Mouse (Mus musculus) MEL (cell line): ENCODE measurements around the gene Ppm1m.

Experiments used
- CTCF ChIP-seq, 3 experiments: IDR thresholded peaks in 2 of 3; conservative IDR thresholded peaks in 1 of 3; 2 replicates each; pipeline ENCODE4 v1.5.1; 2011 to 2012; ENCODE audit warnings: low read length in 3 of 3, low read depth in 2 of 3, mild to moderate bottlenecking in 2 of 3, improper control_type of control experiment in 1 of 3, inconsistent platforms in 1 of 3, mixed read lengths in 1 of 3, moderate library complexity in 1 of 3; ENCODE audit not compliant: control insufficient read depth in 1 of 3, insufficient read depth in 1 of 3, poor library complexity in 1 of 3, severe bottlenecking in 1 of 3
- E2F4 ChIP-seq: IDR thresholded peaks from 2 replicates; pipeline ENCODE4 v1.6.1; 2011; ENCODE audit warnings: low read depth, low read length, improper control_type of control experiment, borderline replicate concordance
- ELF1 ChIP-seq: IDR thresholded peaks from 2 replicates; pipeline ENCODE4 v1.6.1; 2014; ENCODE audit warnings: low read depth, mild to moderate bottlenecking, inconsistent platforms, low read length, improper control_type of control experiment, moderate library complexity
- EP300 ChIP-seq, 2 experiments: IDR thresholded peaks; 2 replicates each; pipeline ENCODE4 v1.6.1; 2011; ENCODE audit warnings: improper control_type of control experiment in 2 of 2, low read length in 2 of 2, low read depth in 1 of 2, mild to moderate bottlenecking in 1 of 2
- MAX ChIP-seq: IDR thresholded peaks from 2 replicates; pipeline ENCODE4 v1.6.1; 2011; ENCODE audit warnings: low read length, improper control_type of control experiment
- NELFE ChIP-seq: IDR thresholded peaks from 2 replicates; pipeline ENCODE4 v1.6.1; 2011; ENCODE audit warnings: low read depth, low read length, improper control_type of control experiment
- POLR2A ChIP-seq, 2 experiments: IDR thresholded peaks; 2 replicates each; pipeline ENCODE4 v1.6.1; 2011 to 2012; ENCODE audit warnings: low read length in 2 of 2, mild to moderate bottlenecking in 2 of 2, control low read depth in 1 of 2, improper control_type of control experiment in 1 of 2, low read depth in 1 of 2, moderate library complexity in 1 of 2; ENCODE audit not compliant: control insufficient read depth in 1 of 2, insufficient read depth in 1 of 2, poor library complexity in 1 of 2
- POLR2AphosphoS2 ChIP-seq: IDR thresholded peaks from 2 replicates; pipeline ENCODE4 v1.6.1; 2011; ENCODE audit warnings: low read length, improper control_type of control experiment
- POLR2AphosphoS5 ChIP-seq: IDR thresholded peaks from 2 replicates; pipeline ENCODE4 v1.6.1; 2012; ENCODE audit warnings: low read depth, borderline replicate concordance, mild to moderate bottlenecking, inconsistent platforms, low read length, moderate library complexity, mixed read lengths
- TAL1 ChIP-seq: IDR thresholded peaks from 2 replicates; pipeline ENCODE4 v1.6.1; 2012; ENCODE audit warnings: mild to moderate bottlenecking, inconsistent platforms, low read length, moderate library complexity, mixed read lengths
- USF1 ChIP-seq: IDR thresholded peaks from 2 replicates; pipeline ENCODE4 v1.6.1; 2014; ENCODE audit warnings: low read depth, mild to moderate bottlenecking, inconsistent platforms, low read length, improper control_type of control experiment, moderate library complexity

GRCm38 (mm10) chr9:106222994-106223393 lies 23.4 kb upstream of the Ppm1m start:
- TF ChIP-seq NELFE (no peak), POLR2A (IDR thresholded peaks at IDR 0.05; ENCODE audit: control insufficient read depth in 1 of 2, insufficient read depth in 1 of 2, low read depth in 1 of 2, low read length in 2 of 2, poor library complexity in 1 of 2) (no peak), EP300 (IDR thresholded peaks at IDR 0.05; ENCODE audit: low read depth in 1 of 2, low read length in 2 of 2) (no peak), TAL1 (no peak), USF1 (no peak), POLR2AphosphoS2 (no peak), MAX (no peak), CTCF (IDR thresholded peaks at IDR 0.05 in 2 of 3, conservative IDR thresholded peaks at IDR 0.05 in 1 of 3; ENCODE audit: control insufficient read depth in 1 of 3, insufficient read depth in 1 of 3, low read depth in 2 of 3, low read length in 3 of 3, poor library complexity in 1 of 3, severe bottlenecking in 1 of 3) (no peak), POLR2AphosphoS5 (no peak), E2F4 (no peak), ELF1 (no peak)
